Mouse (Mus musculus) heart, adult 2 months (tissue): ENCODE results near the gene Prss33.

Experiments used
- CTCF ChIP-seq: fragments of 200-600 bp; IDR thresholded peaks from 2 replicates; pipeline ENCODE4 v1.8.1; 2022; ENCODE audit warnings: antibody characterized with exemption, mild to moderate bottlenecking, moderate library complexity
- EP300 ChIP-seq: fragments of 200-500 bp; IDR thresholded peaks from 2 replicates; pipeline ENCODE4 v1.6.1; 2011; ENCODE audit warnings: low read depth, low read length, control low read depth; ENCODE audit not compliant: insufficient read depth
- POLR2A ChIP-seq: fragments of 200-500 bp; IDR thresholded peaks from 2 replicates; pipeline ENCODE4 v1.6.1; 2011; ENCODE audit warnings: mild to moderate bottlenecking, low read depth, low read length, control low read depth; ENCODE audit not compliant: insufficient read depth

GRCm38 (mm10) chr17:23876741-23877140 is 40.9 kb upstream of the Prss33 start:
- TF ChIP-seq EP300 (no peak), CTCF (no peak), POLR2A (no peak)
